Mouse (Mus musculus) small intestine, adult 2 months (tissue): Measurements from ENCODE around the gene Zfp444.

ENCODE experiments used
- CTCF ChIP-seq: fragments of 200-500 bp; IDR thresholded peaks from 2 replicates; pipeline ENCODE4 v1.5.1; 2012; ENCODE audit warnings: low read depth, mild to moderate bottlenecking, control low read depth, inconsistent platforms, low read length, moderate library complexity, mixed read lengths; ENCODE audit not compliant: insufficient replicate concordance, insufficient read length; ENCODE audit errors: extremely low read depth
- POLR2A ChIP-seq: fragments of 200-500 bp; IDR thresholded peaks from 2 replicates; pipeline ENCODE4 v1.6.1; 2012; ENCODE audit warnings: low read depth, mild to moderate bottlenecking, control low read depth, inconsistent platforms, low read length, moderate library complexity

DNA sequence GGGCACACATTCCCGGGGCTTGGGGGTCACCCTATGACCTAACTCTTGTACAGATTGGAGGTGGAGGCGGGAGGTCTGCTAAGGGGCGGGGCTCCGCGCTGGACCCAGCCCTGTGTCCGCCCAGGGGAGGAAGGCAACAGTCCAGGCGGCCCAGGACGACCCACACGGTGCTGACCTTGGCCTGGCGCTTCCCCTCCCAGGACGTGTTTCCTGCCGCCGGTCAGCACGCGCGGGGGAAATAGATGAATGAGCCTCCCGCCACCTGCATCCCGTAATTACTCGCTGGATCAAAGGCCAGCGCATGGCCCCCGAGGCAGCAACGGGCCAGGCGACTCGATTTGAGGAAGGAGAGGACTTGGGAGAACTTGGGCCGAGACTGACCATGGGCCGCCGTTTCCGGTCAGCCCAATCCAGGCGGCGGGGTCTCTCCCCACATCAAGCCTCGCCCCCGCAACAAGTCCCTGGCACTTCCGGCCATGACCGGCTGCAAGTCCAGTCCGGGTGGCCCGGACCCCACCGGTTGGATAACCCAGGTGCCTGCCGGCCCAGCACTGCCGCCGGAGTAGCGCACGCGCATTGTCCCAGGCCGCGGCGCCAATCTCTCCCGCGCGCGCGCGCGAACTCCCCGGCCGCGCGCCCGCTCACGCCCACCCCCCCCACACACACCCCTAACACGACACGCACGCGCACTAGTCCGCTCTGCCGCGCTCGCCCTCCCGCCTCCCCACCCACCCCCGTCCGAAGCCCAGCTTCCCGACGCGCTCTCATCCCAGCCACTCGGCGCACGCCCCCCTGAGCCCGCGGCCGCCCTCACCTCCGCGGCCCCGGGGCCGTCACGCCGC lies 16.8 kb upstream of the Zfp444 start:
- TF ChIP-seq POLR2A (no peak), CTCF (no peak)
